Mouse (Mus musculus) olfactory bulb, adult 2 months (tissue): ENCODE measurements at regions not wholly inside any gene's neighbourhood (a gene's known extent, or its start where the extent isn't known, plus 50 kb on each side); places are given as distances from the start of the nearest gene placed in this dataset.

ENCODE experiments used
- CTCF ChIP-seq: fragments of 200-500 bp; IDR thresholded peaks from 2 replicates; pipeline ENCODE4 v1.5.1; 2012; ENCODE audit warnings: low read depth, mild to moderate bottlenecking, low read length, moderate library complexity; ENCODE audit not compliant: insufficient read depth
- POLR2A ChIP-seq: fragments of 200-500 bp; IDR thresholded peaks from 2 replicates; pipeline ENCODE4 v1.6.1; 2012; ENCODE audit warnings: mild to moderate bottlenecking, low read depth, low read length, moderate library complexity; ENCODE audit not compliant: insufficient read depth

DNA sequence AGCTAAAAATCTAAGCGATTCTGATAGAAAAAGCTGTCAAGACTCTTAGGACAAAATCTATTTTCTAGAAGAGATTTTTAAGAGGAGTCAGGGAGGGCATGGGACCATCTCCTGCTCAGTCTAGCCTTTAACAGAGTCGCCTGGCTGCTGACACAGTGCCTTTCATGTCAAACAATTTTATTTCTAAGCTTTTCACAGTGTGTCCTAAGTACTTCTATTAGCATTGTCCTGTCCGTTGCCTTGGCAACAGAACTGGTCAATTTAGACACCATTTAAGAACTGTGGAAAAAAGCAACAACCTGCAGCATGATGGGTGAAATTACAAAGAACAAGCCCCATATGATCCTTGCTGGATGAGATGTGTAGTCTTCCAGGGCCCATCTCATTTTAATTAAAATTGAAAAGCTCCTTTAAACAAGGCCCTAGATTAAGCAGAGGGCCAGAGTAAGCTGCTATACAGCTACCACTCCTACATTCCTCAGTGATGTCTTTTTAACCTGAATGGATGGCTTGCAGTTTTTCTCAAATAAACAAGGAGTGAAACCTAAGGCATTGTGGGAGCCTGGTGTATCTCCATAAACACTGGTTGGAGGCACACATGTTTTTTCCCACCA is 133.0 kb upstream of the Nrsn1 start:
- TF ChIP-seq CTCF (no peak), POLR2A (no peak)
